Mouse (Mus musculus) hindbrain, postnatal 0 days (tissue): Measurements from ENCODE around the gene Rnf217. TPM values are rescaled to one million over a fixed set of nuclear protein-coding genes. Genes with fewer than 3 reads are reported as not detected.

ENCODE experiments used
- ATAC-seq: fragments of 200-750 bp; cut with Nextera tagmentation; 2 replicates; pipeline ENCODE4 v1.8.0; 2017; ENCODE audit warnings: mild to moderate bottlenecking, moderate TSS enrichment, moderate library complexity
- DNase-seq: peaks from one replicate; pipeline ENCODE4 v3.0.0-alpha.2; 2015; ENCODE audit warnings: low spot score
- H3K27ac ChIP-seq: fragments of 300-500 bp; sonication (generic); 2 replicates; pipeline ENCODE4 v1.5.1; 2014; ENCODE audit warnings: mild to moderate bottlenecking
- H3K27me3 ChIP-seq: fragments of 300-500 bp; sonication (generic); 2 replicates; pipeline ENCODE4 v1.6.1; 2014; ENCODE audit warnings: low read length, mixed read lengths; ENCODE audit not compliant: insufficient read depth
- H3K36me3 ChIP-seq: fragments of 300-500 bp; sonication (generic); 2 replicates; pipeline ENCODE4 v1.6.1; 2014; ENCODE audit warnings: low read length, mixed read lengths; ENCODE audit not compliant: insufficient read depth
- H3K4me1 ChIP-seq: fragments of 300-500 bp; sonication (generic); 2 replicates; pipeline ENCODE4 v1.6.1; 2014; ENCODE audit warnings: antibody characterized with exemption, low read length, mixed read lengths; ENCODE audit not compliant: insufficient read depth
- H3K4me2 ChIP-seq: fragments of 300-500 bp; sonication (generic); 2 replicates; pipeline ENCODE4 v1.6.1; 2014; ENCODE audit warnings: low read depth, mild to moderate bottlenecking, low read length, moderate library complexity, mixed read lengths
- H3K4me3 ChIP-seq: fragments of 300-500 bp; sonication (generic); 2 replicates; pipeline ENCODE4 v1.5.1; 2014; ENCODE audit warnings: low read length
- H3K9ac ChIP-seq: fragments of 300-500 bp; sonication (generic); replicated peaks from 2 replicates; pipeline ENCODE4 v1.6.1; 2014; ENCODE audit warnings: mild to moderate bottlenecking, low read length, moderate library complexity, mixed read lengths
- H3K9me3 ChIP-seq: fragments of 300-500 bp; sonication (generic); 2 replicates; pipeline ENCODE4 v1.6.1; 2016; ENCODE audit warnings: low read length, mixed read lengths
- CTCF ChIP-seq: IDR thresholded peaks from 2 replicates; pipeline ENCODE4 v1.5.1; 2016; ENCODE audit warnings: antibody characterized with exemption, control low read depth, low read depth
- WGBS: fragments of 180-500 bp; shearing (Covaris S2); extraction: QIAGEN DNeasy Blood & Tissue Kit; methylation state at CpG from one replicate; pipeline ENCODE4 v1.1.7; 2014; 5-methylcytosine and 5-hydroxymethylcytosine counted together
- polyA plus RNA-seq: library from polyadenylated mRNA; unstranded; fragments of >200 nt; fragmentation: Nextera tagmentation; extraction: Ambion mirVana; gene quantifications from 2 replicates; pipeline ENCODE4 v1.2.1, GENCODE M21; 2015
- total RNA-seq: library from RNA; depleted of rRNA; stranded (reverse); fragments of >200 nt; gene quantifications from 2 replicates; pipeline ENCODE4 v1.2.3, GENCODE M21; 2014

Rnf217 gene
- total and polyA plus RNA-seq, 2 experiments from 2014 or later, result 1.8 to 10.5 TPM

DNA sequence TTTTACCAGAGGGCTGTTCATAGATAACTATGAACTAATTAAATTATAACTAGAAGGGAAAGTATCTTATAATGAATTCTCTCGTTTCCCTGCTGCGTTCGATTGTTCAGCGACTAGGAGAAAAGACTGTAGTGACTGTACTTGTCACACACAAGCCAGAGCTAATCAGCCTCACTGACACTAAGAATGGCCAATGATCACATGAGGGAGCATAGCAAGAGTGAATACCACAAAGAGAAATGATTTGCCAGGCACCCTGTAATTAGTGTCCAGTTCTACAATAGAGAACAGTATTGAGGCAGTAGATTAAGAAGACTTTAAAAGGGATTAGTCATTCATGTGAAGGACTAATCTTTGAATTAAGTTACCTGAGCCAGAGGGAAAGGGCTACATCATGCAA is 13.7 kb downstream of the Rnf217 start:
- no peak for DNase-seq
- 83% methylated on average over 4 of the region's 4 CpGs for WGBS

DNA sequence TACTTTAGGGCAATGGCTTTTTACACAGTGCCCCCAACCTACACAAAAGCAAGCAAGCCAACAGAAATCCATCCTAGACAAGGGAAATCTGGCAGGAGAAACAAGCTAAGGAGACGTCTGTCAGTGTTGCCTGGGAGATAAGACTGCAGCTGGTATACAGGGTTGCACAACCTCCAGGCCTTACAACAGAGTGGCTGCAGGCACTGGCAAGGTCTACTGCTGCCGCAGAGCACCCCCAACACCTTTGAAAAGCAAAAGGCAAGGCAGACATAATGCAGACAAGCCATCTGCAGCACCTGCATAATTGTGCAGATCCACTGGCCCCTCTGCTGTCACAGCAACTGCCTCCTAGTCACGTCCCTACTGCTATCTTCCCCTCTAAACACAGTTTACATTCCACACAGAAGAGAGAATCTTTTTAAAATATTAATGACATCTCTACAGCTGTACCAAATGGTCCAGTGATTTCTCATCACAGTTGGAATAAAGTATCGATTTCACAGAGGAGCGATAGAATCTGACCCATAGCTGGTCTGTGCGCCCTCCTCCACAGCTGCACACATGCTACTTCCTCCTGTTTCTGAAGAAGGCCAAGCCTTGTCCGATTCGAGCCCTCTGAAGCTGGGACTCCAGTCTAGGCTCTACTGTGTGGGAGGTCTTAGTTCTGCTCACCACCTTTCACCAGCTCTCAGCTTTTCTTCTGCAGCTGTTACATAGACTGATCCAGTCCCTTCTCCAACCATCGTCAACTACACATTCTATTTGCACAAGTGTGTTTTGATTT is 16.1 kb downstream of the Rnf217 start:
- H3K4me3 ChIP-seq, result no peak overlapping the region
- H3K27ac ChIP-seq, result peak overlapping the region; percentile 68; the same call in 1 of the 2 replicates
- H3K4me2 ChIP-seq, result peak overlapping the region; percentile 6; the same call in 1 of the 2 replicates
- H3K9me3 ChIP-seq, result no peaks in the 10 kb centered on the region
- no peaks in the 10 kb centered on the region for H3K27me3 ChIP-seq
- peaks cover 12% of the 10 kb centered on the region for H3K4me1 ChIP-seq
- WGBS, result 32% methylated on average over 9 of the region's 9 CpGs
- H3K9ac ChIP-seq, result peak overlapping the region; percentile 21; the same call in 1 of the 2 replicates
- H3K36me3 ChIP-seq, result no peaks in the 10 kb centered on the region
- DNase-seq, result peak; percentile 68
- TF ChIP-seq CTCF, result no peak
- peak; percentile 93 for ATAC-seq

More for the DNA sequence above, 13.7 kb downstream of the Rnf217 start:
- no peak overlapping the region for H3K9ac ChIP-seq
- no peak for ATAC-seq
- H3K9me3 ChIP-seq, result no peaks in the 10 kb centered on the region
- H3K4me2 ChIP-seq, result no peak overlapping the region
- no peak overlapping the region for H3K4me3 ChIP-seq
- TF ChIP-seq CTCF, result no peak
- H3K36me3 ChIP-seq, result no peaks in the 10 kb centered on the region
- no peak overlapping the region for H3K27ac ChIP-seq
- H3K4me1 ChIP-seq, result peaks cover 12% of the 10 kb centered on the region
- no peaks in the 10 kb centered on the region for H3K27me3 ChIP-seq

DNA sequence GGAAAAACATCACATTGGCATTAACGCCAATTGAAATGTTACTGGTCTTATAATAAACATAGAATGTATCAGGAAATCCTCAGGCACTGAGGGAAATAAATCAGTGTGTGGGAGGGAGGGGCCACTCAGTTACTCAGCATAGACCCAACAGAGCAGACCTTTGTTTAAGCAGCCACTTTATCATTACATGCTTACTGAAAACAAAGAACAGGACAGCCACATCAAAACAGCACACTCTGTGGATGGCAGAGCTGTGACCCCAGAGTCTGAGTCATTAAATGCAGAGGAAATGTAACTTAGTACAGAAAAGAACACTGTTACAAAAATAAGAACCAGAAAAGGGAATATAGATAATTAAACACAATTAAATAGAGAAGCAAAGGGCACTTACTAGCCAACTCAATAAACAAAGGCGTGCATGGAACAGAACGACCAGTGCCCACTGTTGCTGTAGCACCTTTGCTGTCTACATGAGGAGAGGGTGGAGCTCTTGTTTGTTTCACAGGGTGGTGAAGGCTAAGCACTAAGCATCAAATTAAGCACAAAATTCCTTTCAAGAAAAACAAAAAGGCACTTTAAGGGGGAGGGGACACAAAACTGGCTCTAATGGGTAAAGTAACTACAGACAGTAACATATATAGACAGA is 16.8 kb downstream of the Rnf217 start:
- Histone ChIP-seq H3K9me3 (no peaks in the 10 kb centered on the region), H3K4me3 (no peak overlapping the region), H3K27ac (peak overlapping the region; percentile 68; the same call in 1 of the 2 replicates), H3K27me3 (no peaks in the 10 kb centered on the region), H3K4me2 (no peak overlapping the region), H3K4me1 (peaks cover 12% of the 10 kb centered on the region), H3K36me3 (no peaks in the 10 kb centered on the region), H3K9ac (no peak overlapping the region)
- ATAC-seq, result peak; percentile 57
- TF ChIP-seq CTCF, result no peak
- WGBS, result 38% methylated on average over 3 of the region's 3 CpGs
- DNase-seq, result no peak

DNA sequence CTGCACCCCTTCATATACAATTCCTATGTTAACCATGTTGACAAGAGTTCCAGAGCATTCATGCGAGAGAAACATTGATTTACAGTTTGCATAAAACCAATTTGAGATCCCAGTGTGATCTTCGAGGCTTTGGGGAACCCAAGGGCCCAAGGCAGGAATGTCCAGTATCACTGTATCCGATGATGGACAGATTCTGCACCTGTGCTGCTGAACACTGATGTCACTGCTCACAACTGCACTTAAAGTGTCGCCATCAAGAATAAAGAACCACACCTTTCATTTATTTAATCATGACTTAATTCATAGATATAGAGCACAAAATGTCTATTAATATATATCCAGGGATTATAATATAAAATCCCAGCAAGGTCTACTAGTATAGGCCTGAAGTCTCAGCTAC is 28.3 kb downstream of the Rnf217 start:
- Histone ChIP-seq H3K9ac (no peak overlapping the region), H3K27ac (no peak overlapping the region), H3K4me3 (no peak overlapping the region), H3K27me3 (no peaks in the 10 kb centered on the region), H3K4me2 (no peak overlapping the region), H3K36me3 (no peaks in the 10 kb centered on the region), H3K4me1 (no peaks in the 10 kb centered on the region), H3K9me3 (no peaks in the 10 kb centered on the region)
- TF ChIP-seq CTCF, result no peak
- DNase-seq (no peak), ATAC-seq (no peak)
- 96% methylated on average over 4 of the region's 4 CpGs for WGBS

DNA sequence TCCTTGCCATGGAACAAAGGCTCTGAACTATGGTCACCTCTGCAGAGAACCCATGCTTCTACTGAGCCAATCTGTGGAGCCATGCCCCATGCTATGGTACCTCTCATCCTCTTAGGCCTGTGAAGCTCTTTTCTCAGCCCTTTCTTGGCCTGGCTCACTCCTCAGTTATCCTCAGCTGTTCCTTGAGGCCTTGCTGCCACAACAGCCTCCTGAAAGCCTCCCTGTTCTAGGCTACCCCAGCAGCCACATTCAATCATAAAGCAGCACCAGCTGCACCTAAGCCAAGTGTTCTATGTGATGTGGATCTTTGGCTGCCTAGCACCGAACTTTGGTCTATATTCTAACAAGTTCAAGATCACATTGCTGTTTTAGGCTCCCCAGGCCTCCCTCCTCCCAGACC is 28.9 kb downstream of the Rnf217 start:
- Histone ChIP-seq H3K4me3 (no peak overlapping the region), H3K4me2 (no peak overlapping the region), H3K36me3 (no peaks in the 10 kb centered on the region), H3K9me3 (no peaks in the 10 kb centered on the region), H3K4me1 (no peaks in the 10 kb centered on the region), H3K9ac (no peak overlapping the region), H3K27ac (no peak overlapping the region), H3K27me3 (no peaks in the 10 kb centered on the region)
- 85% methylated on average over 1 of the region's 1 CpGs for WGBS
- DNase-seq (no peak), ATAC-seq (no peak)
- no peak for TF ChIP-seq CTCF

DNA sequence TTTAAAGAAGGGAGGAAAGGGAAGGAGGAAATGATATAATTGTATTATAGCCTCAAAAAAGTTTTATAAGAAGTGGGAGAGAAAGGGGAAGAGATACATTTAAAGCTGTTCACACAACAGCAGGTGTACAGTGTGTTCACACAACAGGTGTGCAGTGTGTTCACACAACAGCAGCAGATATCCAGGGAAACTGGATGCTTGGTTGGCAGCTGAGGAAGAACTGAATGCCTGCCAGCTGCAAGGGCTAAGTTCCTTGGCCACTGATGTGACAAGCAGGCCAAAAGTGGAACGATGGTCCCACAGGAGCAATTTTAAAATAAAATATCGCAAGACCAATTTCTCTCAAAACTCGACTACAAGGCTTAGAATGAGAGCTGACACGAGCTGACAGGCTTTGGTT is 35.7 kb downstream of the Rnf217 start:
- Histone ChIP-seq H3K9ac (no peak overlapping the region), H3K27me3 (no peaks in the 10 kb centered on the region), H3K9me3 (no peaks in the 10 kb centered on the region), H3K4me3 (no peak overlapping the region), H3K4me1 (no peaks in the 10 kb centered on the region), H3K36me3 (no peaks in the 10 kb centered on the region), H3K4me2 (no peak overlapping the region), H3K27ac (no peak overlapping the region)
- 74% methylated on average over 4 of the region's 4 CpGs for WGBS
- DNase-seq (no peak), ATAC-seq (no peak)
- no peak for TF ChIP-seq CTCF

DNA sequence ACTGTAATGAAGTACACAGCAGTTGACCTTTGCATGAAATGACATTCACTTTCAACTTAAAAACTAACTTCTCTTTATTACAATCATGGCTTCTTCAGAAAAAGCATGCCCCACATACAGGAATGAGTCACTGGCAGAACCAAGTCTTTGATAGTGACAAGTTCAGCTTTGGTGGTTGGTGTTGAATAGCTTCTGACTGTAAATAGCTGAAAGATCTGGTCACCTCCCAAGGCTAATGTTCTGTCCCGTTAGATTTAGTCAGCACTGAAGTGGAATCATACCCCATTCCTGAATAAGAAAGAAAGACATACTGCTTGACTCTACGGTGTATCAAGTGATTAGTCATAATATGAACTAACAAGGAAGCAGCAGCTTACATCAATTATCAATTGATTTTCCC is 51.7 kb downstream of the Rnf217 start:
- Histone ChIP-seq H3K4me3 (no peak overlapping the region), H3K4me1 (no peaks in the 10 kb centered on the region), H3K27ac (no peak overlapping the region), H3K27me3 (no peaks in the 10 kb centered on the region), H3K36me3 (no peaks in the 10 kb centered on the region), H3K4me2 (no peak overlapping the region), H3K9me3 (no peaks in the 10 kb centered on the region), H3K9ac (no peak overlapping the region)
- WGBS, result 93% methylated on average over 2 of the region's 2 CpGs
- no peak for TF ChIP-seq CTCF
- ATAC-seq (no peak), DNase-seq (no peak)
